Mouse (Mus musculus): ENCODE measurements at regions not wholly inside any gene's neighbourhood (a gene's known extent, or its start where the extent isn't known, plus 50 kb on each side); places are given as distances from the start of the nearest gene placed in this dataset.
"Not testable (repeated sequence)": the region's sequence is repeated elsewhere in the genome, so short reads cannot be mapped to it uniquely, and the experiment has no call there.

DNA sequence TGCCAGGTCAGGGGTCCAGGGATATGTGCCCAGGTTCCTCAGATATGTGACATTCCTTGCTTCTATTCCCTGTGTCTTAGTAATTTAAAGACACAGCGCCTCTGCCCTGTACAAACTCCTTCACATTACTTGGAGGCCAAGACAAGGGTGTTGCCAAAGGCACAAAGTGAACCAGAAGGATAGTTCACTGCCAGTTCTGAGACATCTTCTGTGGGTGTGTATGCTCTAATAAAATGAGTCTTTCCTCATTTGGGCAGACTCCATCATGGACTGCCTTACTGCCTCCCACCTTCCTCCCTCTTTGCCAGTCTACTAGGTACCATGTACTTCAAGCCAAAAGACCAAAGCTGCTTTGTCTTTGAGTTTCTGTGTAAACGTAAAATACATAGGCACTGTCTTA, 65.8 kb upstream of the Rmdn2 start:
- no peak for ATAC-seq (ENCODE audit: poor library complexity, severe bottlenecking)

- ATAC-seq (ENCODE audit: poor library complexity, severe bottlenecking), result no peak
Measured at GRCm38 (mm10) chr17:79547075-79547474, 64.6 kb upstream of the Rmdn2 start.

GRCm38 (mm10) chr17:79547524-79547923, 64.1 kb upstream of the Rmdn2 start:
- no peak for ATAC-seq (ENCODE audit: poor library complexity, severe bottlenecking)

DNA sequence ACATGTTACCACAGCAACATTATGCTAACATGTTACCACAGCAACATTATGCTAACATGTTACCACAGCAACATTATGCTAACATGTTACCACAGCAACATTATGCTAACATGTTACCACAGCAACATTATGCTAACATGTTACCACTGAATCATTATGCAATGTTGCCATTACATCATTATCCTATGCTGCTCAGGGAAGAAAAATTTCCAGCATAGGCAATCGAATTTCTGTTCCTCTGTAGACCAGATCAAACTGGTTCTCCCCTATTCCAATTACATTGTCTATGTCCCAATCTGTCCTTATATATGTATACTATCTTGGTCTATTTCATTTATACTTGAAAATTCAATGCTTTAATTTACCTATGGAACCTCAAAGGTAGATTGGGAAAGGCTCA, 61.3 kb upstream of the Rmdn2 start:
- ATAC-seq (ENCODE audit: poor library complexity, severe bottlenecking), result not testable (repeated sequence)

DNA sequence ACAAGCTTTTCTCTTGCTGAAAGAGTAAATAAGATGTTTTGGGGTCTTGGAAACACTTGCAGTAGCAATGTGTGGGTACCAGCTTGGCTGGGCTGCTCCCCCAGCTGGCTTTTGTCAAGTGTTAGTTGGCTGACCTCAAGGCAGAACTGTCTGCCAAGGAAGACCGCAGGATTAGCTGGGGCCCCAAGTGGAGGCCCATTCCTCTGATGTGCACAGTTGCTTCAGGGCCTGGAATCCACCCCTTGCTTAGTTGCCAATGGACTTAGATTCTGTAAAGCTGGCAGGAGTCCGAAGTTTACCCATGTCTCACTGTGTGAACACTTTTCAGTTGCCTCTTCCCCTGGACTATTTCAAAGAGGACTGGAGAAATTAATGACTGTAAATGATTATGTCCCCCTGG, 57.8 kb upstream of the Rmdn2 start:
- ATAC-seq (ENCODE audit: poor library complexity, severe bottlenecking), result no peak

- no peak for ATAC-seq (ENCODE audit: poor library complexity, severe bottlenecking)
Measured at GRCm38 (mm10) chr17:79555593-79555992, 56.1 kb upstream of the Rmdn2 start.
